Mouse (Mus musculus) kidney, adult 2 months (tissue): ENCODE measurements at regions not wholly inside any gene's neighbourhood (a gene's known extent, or its start where the extent isn't known, plus 50 kb on each side); places are given as distances from the start of the nearest gene placed in this dataset.

Source experiments
- CTCF ChIP-seq: fragments of 200-500 bp; conservative IDR thresholded peaks from 2 replicates; pipeline ENCODE4 v1.5.1; 2011; ENCODE audit warnings: low read depth, mild to moderate bottlenecking, control low read depth, low read length, moderate library complexity, mixed read lengths; ENCODE audit not compliant: insufficient read depth, insufficient read length
- POLR2A ChIP-seq: fragments of 200-500 bp; IDR thresholded peaks from one replicate; pipeline ENCODE4 v1.6.1; 2011; ENCODE audit warnings: low read depth, low read length, control low read depth

- no peak for TF ChIP-seq POLR2A
- no peak for TF ChIP-seq CTCF
Measured at GRCm38 (mm10) chr4:152832757-152833363, 355.2 kb upstream of the Kcnab2 start.
